Mouse (Mus musculus) hindbrain, postnatal 0 days (tissue): Measurements from ENCODE around the gene Serpine2. TPM values are rescaled to one million over a fixed set of nuclear protein-coding genes. Genes with fewer than 3 reads are reported as not detected.

Experiments
- ATAC-seq: fragments of 200-750 bp; cut with Nextera tagmentation; 2 replicates; pipeline ENCODE4 v1.8.0; 2017; ENCODE audit warnings: mild to moderate bottlenecking, moderate TSS enrichment, moderate library complexity
- DNase-seq: peaks from one replicate; pipeline ENCODE4 v3.0.0-alpha.2; 2015; ENCODE audit warnings: low spot score
- H3K27ac ChIP-seq: fragments of 300-500 bp; sonication (generic); 2 replicates; pipeline ENCODE4 v1.5.1; 2014; ENCODE audit warnings: mild to moderate bottlenecking
- H3K27me3 ChIP-seq: fragments of 300-500 bp; sonication (generic); 2 replicates; pipeline ENCODE4 v1.6.1; 2014; ENCODE audit warnings: low read length, mixed read lengths; ENCODE audit not compliant: insufficient read depth
- H3K36me3 ChIP-seq: fragments of 300-500 bp; sonication (generic); 2 replicates; pipeline ENCODE4 v1.6.1; 2014; ENCODE audit warnings: low read length, mixed read lengths; ENCODE audit not compliant: insufficient read depth
- H3K4me1 ChIP-seq: fragments of 300-500 bp; sonication (generic); 2 replicates; pipeline ENCODE4 v1.6.1; 2014; ENCODE audit warnings: antibody characterized with exemption, low read length, mixed read lengths; ENCODE audit not compliant: insufficient read depth
- H3K4me2 ChIP-seq: fragments of 300-500 bp; sonication (generic); 2 replicates; pipeline ENCODE4 v1.6.1; 2014; ENCODE audit warnings: low read depth, mild to moderate bottlenecking, low read length, moderate library complexity, mixed read lengths
- H3K4me3 ChIP-seq: fragments of 300-500 bp; sonication (generic); 2 replicates; pipeline ENCODE4 v1.5.1; 2014; ENCODE audit warnings: low read length
- H3K9ac ChIP-seq: fragments of 300-500 bp; sonication (generic); replicated peaks from 2 replicates; pipeline ENCODE4 v1.6.1; 2014; ENCODE audit warnings: mild to moderate bottlenecking, low read length, moderate library complexity, mixed read lengths
- H3K9me3 ChIP-seq: fragments of 300-500 bp; sonication (generic); 2 replicates; pipeline ENCODE4 v1.6.1; 2016; ENCODE audit warnings: low read length, mixed read lengths
- CTCF ChIP-seq: IDR thresholded peaks from 2 replicates; pipeline ENCODE4 v1.5.1; 2016; ENCODE audit warnings: antibody characterized with exemption, control low read depth, low read depth
- WGBS: fragments of 180-500 bp; shearing (Covaris S2); extraction: QIAGEN DNeasy Blood & Tissue Kit; methylation state at CpG from one replicate; pipeline ENCODE4 v1.1.7; 2014; 5-methylcytosine and 5-hydroxymethylcytosine counted together
- polyA plus RNA-seq: library from polyadenylated mRNA; unstranded; fragments of >200 nt; fragmentation: Nextera tagmentation; extraction: Ambion mirVana; gene quantifications from 2 replicates; pipeline ENCODE4 v1.2.1, GENCODE M21; 2015
- total RNA-seq: library from RNA; depleted of rRNA; stranded (reverse); fragments of >200 nt; gene quantifications from 2 replicates; pipeline ENCODE4 v1.2.3, GENCODE M21; 2014; rRNA removed

Gene Serpine2
- total and polyA plus RNA-seq, 2 experiments from 2014 or later = 251 to 505 TPM

DNA sequence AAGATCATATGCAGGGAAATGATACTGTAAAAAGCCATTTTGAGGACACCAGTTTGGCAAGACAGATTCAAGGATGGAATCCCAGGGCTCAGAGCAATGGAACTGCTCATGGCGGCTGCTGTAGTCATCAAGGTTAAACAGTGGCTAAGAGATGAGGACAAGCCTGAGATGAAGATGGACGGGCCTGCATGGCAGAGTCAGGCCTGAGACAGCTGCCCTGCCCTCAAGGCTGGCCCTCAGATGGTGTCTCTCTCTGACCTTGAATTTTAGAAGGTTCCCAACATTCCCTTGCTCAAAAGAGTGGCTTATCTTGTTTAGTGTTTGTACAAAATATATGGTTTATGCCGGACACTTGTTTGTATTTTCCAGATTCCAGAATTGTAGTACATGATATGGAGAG, 107.5 kb downstream of the Serpine2 start:
- Histone ChIP-seq H3K4me2 (no peak overlapping the region), H3K36me3 (no peaks in the 10 kb centered on the region), H3K9me3 (no peaks in the 10 kb centered on the region), H3K4me3 (no peak overlapping the region), H3K9ac (no peak overlapping the region), H3K27ac (no peak overlapping the region), H3K27me3 (no peaks in the 10 kb centered on the region), H3K4me1 (no peaks in the 10 kb centered on the region)
- ATAC-seq = no peak
- 93% methylated on average over 3 of the region's 3 CpGs for WGBS
- TF ChIP-seq CTCF = no peak
- DNase-seq = no peak

DNA sequence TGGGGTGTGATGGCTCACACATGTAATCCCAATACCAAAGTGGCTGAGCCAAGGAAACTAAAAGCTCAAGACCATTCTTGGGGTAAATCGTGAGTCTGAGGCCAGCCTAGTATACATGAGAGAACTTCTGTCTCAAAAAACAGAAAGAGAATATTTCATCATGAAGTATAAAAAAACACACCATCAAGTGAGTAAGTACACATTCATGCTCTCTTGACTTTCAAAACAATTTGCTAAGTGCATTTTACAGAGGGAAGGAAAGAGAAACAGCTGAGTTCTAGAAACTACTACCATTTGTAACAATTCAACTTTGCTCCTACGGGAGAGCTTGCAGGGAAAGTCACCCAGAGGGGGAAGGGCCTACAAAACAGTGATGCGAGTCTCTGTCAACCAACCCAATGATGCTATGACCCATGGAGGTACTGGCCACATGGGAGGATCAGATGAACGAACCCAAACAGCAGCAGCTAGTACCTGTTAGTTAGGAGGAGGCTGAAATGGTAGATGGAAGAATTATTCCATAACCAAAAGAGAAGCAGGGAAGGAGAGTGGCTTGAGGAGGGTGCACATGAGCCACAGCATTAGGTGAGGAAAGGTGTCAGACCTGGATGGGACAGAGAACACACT, 108.2 kb downstream of the Serpine2 start:
- no peaks in the 10 kb centered on the region for H3K4me1 ChIP-seq
- H3K4me3 ChIP-seq = no peak overlapping the region
- H3K4me2 ChIP-seq = no peak overlapping the region
- 86% methylated on average over 4 of the region's 4 CpGs for WGBS
- H3K36me3 ChIP-seq = no peaks in the 10 kb centered on the region
- H3K9me3 ChIP-seq = no peaks in the 10 kb centered on the region
- TF ChIP-seq CTCF = no peak
- ATAC-seq (no peak), DNase-seq (no peak)
- H3K9ac ChIP-seq = no peak overlapping the region
- H3K27me3 ChIP-seq = no peaks in the 10 kb centered on the region
- no peak overlapping the region for H3K27ac ChIP-seq

DNA sequence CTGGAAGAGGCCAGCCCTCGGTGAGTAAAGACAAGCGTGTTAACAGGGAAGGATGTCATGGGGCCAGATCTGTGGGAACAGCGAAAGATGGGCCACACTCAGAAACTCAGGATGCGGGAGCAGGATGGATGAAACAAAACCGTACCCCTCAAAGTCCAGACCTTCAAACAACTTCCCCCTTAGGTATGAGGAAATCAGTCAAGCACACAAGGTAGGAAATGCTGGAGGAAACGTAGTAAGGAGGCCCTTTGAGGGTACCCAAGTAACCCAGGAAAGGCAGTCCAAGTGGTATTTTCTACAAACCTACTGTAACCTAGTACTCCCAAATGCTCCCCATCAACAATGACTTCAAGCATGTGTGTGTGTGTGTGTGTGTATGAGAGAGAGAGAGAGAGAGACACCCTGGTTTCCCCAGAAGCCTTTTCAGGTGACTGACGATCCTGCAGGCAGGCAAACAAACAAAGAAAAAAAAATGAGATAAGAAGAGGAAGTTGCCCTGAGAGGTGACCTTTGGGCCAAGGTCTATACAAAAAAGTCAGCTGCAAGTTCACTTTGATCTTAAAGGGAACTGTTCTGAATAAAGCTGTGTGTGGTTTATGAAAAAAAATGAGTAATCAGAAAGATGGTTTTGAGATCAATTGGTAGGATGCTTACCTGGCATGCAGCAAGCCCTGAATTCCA, 108.8 kb downstream of the Serpine2 start:
- Histone ChIP-seq H3K4me2 (no peak overlapping the region), H3K9me3 (no peaks in the 10 kb centered on the region), H3K27me3 (no peaks in the 10 kb centered on the region), H3K9ac (no peak overlapping the region), H3K36me3 (no peaks in the 10 kb centered on the region), H3K27ac (no peak overlapping the region), H3K4me1 (no peaks in the 10 kb centered on the region), H3K4me3 (no peak overlapping the region)
- DNase-seq = no peak
- no peak for TF ChIP-seq CTCF
- ATAC-seq = no peak
- 88% methylated on average over 7 of the region's 7 CpGs for WGBS

- Histone ChIP-seq H3K4me2 (no peak overlapping the region), H3K36me3 (no peaks in the 10 kb centered on the region), H3K27me3 (no peaks in the 10 kb centered on the region), H3K4me3 (no peak overlapping the region), H3K4me1 (no peaks in the 10 kb centered on the region), H3K9ac (no peak overlapping the region), H3K27ac (no peak overlapping the region), H3K9me3 (no peaks in the 10 kb centered on the region)
- 83% methylated on average over 5 of the region's 5 CpGs for WGBS
- TF ChIP-seq CTCF = no peak
- DNase-seq (no peak), ATAC-seq (no peak)
Measured at GRCm38 (mm10) chr1:79751186-79751585, 109.8 kb downstream of the Serpine2 start.

GRCm38 (mm10) chr1:79746056-79746455, 114.9 kb downstream of the Serpine2 start:
- Histone ChIP-seq H3K4me2 (no peak overlapping the region), H3K27me3 (no peaks in the 10 kb centered on the region), H3K36me3 (no peaks in the 10 kb centered on the region), H3K27ac (no peak overlapping the region), H3K4me3 (no peak overlapping the region), H3K9ac (no peak overlapping the region), H3K9me3 (no peaks in the 10 kb centered on the region), H3K4me1 (no peaks in the 10 kb centered on the region)
- no peak for DNase-seq
- no peak for TF ChIP-seq CTCF
- 84% methylated on average over 4 of the region's 4 CpGs for whole genome bisulfite sequencing
- ATAC-seq = no peak

Other genes with a start within 250 kb of the Serpine2 start
- gene Ap1s3, start 189.2 kb downstream of the Serpine2 start, total RNA-seq = 1.1 and 2.0 TPM in 2 replicates
- gene Ap1s3, start 189.2 kb downstream of the Serpine2 start, polyA plus RNA-seq = 0.15 and 0.16 TPM in 2 replicates
- gene Mrpl44, start 85.2 kb downstream of the Serpine2 start, total RNA-seq = 27.0 and 29.5 TPM in 2 replicates
- gene Mrpl44, start 85.2 kb downstream of the Serpine2 start, polyA plus RNA-seq = 35.3 and 37.2 TPM in 2 replicates
- gene Wdfy1, start 85.0 kb downstream of the Serpine2 start, total RNA-seq = 68.0 and 77.7 TPM in 2 replicates
- 73.6 and 75.3 TPM in 2 replicates for gene Wdfy1, start 85.0 kb downstream of the Serpine2 start, polyA plus RNA-seq